Comparison of ENCODE assay signal across 16 mouse cellular contexts in genomic region chr3:142834024-142834423, GRCm38 (mm10).
"Had no signal": no experiment of that assay in that cellular context is flagged by ENCODE, and none has a peak within 500 bp of the region (broad histone marks: within the 10 kb centered on the region; RNA-seq: fewer than 3 reads in every experiment).

No protein-coding gene starts in this region.

- ATAC-seq: hindbrain, embryonic 16.5 days; inflammation-experienced regulatory T-cells, adult 6 months; intestine, embryonic 15.5 days; intestine, postnatal 0 days had no signal

- DNase-seq: gastrocnemius, postnatal 14 days; gastrocnemius, postnatal 36 days; heart, adult 18-20 months; heart, postnatal 10 days; heart, postnatal 4 days; kidney, adult 18-20 months; kidney, adult 8-10 months; kidney, postnatal 10 days; kidney, postnatal 25 days; kidney, postnatal 4 days; liver; liver, embryonic 13.5 days had no signal
